ENCODE assay signal across 19 mouse cellular contexts in the genomic region with DNA sequence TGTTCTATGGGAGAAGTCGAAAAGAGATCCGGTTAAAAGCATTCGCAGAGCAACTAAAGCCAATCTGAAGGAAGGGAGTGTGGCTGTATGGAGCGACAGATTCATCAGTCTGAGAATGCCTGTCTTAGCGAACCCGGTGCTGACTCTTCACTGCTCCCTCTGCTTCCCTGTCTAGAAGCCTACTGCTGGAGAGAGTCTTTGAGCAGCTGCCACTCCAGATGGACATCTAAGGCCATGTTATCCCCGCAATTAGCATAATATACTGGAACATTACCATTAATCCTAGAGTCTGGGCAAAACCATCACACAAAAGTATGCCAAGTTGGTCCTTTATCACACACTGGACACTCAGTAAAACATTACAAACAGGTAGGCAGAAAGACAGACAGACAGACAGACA.
"Had no signal": no experiment of that assay in that cellular context is flagged by ENCODE, and none has a peak within 500 bp of the region (broad histone marks: within the 10 kb centered on the region; RNA-seq: fewer than 3 reads in every experiment).

No protein-coding gene starts in this region.

- ATAC-seq: liver, embryonic 12.5 days had no signal

- DNase-seq: kidney, adult 18-20 months; kidney, adult 9 months; kidney, postnatal 14 days; kidney, postnatal 4 days; lung, adult 18-20 months; lung, postnatal 10 days; lung, postnatal 36 days; midbrain, embryonic 14.5 days; thymus, adult 18-20 months; thymus, postnatal 36 days had no signal

- H3K36me3 ChIP-seq: limb, embryonic 12.5 days; limb, embryonic 15.5 days; liver, embryonic 12.5 days; liver, embryonic 15.5 days; lung, embryonic 15.5 days; midbrain, embryonic 10.5 days; neural tube, embryonic 12.5 days; neural tube, embryonic 15.5 days had no signal

- H3K4me2 ChIP-seq: limb, embryonic 12.5 days; limb, embryonic 15.5 days; liver, embryonic 12.5 days; liver, embryonic 15.5 days; lung, embryonic 15.5 days; neural tube, embryonic 12.5 days; neural tube, embryonic 15.5 days had no signal

- H3K9ac ChIP-seq: limb, embryonic 12.5 days; limb, embryonic 15.5 days; liver, embryonic 12.5 days; liver, embryonic 15.5 days; lung, embryonic 15.5 days; neural tube, embryonic 12.5 days; neural tube, embryonic 15.5 days had no signal

- H3K4me1 ChIP-seq: limb, embryonic 12.5 days; limb, embryonic 15.5 days; liver, embryonic 12.5 days; liver, embryonic 15.5 days; lung, embryonic 15.5 days; megakaryocyte, embryonic 14.5 days; midbrain, embryonic 10.5 days; neural tube, embryonic 12.5 days had no signal

- H3K4me3 ChIP-seq: limb, embryonic 12.5 days; limb, embryonic 15.5 days; liver, embryonic 12.5 days; liver, embryonic 15.5 days; lung, embryonic 15.5 days; megakaryocyte, embryonic 14.5 days; midbrain, embryonic 10.5 days; neural tube, embryonic 12.5 days; neural tube, embryonic 15.5 days had no signal

- H3K9me3 ChIP-seq: limb, embryonic 12.5 days; limb, embryonic 15.5 days; liver, embryonic 12.5 days; liver, embryonic 15.5 days; lung, embryonic 15.5 days; megakaryocyte, embryonic 14.5 days; midbrain, embryonic 10.5 days; neural tube, embryonic 12.5 days; neural tube, embryonic 15.5 days had no signal

- H3K27ac ChIP-seq: limb, embryonic 12.5 days; limb, embryonic 15.5 days; liver, embryonic 12.5 days; liver, embryonic 15.5 days; lung, embryonic 15.5 days; midbrain, embryonic 10.5 days; neural tube, embryonic 12.5 days; neural tube, embryonic 15.5 days had no signal

- H3K27me3 ChIP-seq: limb, embryonic 12.5 days; limb, embryonic 15.5 days; liver, embryonic 12.5 days; liver, embryonic 15.5 days; lung, embryonic 15.5 days; megakaryocyte, embryonic 14.5 days; neural tube, embryonic 12.5 days; neural tube, embryonic 15.5 days had no signal
